Mouse (Mus musculus) adipocyte (in vitro differentiated cells): ENCODE measurements at regions not wholly inside any gene's neighbourhood (a gene's known extent, or its start where the extent isn't known, plus 50 kb on each side); places are given as distances from the start of the nearest gene placed in this dataset.

Experiments used
- DNase-seq: peaks from one replicate; pipeline ENCODE4 v3.0.0-alpha.2; 2016; ENCODE audit warnings: low spot score

GRCm38 (mm10) chr2:117399487-117399886, 56.7 kb upstream of the Rasgrp1 start:
- DNase-seq, result no peak

GRCm38 (mm10) chr2:117403425-117404175, 60.8 kb upstream of the Rasgrp1 start:
- no peak for DNase-seq

- DNase-seq, result no peak
These were observed 62.7 kb upstream of the Rasgrp1 start for GRCm38 (mm10) chr2:117405453-117405852.

GRCm38 (mm10) chr2:117408241-117408640, 65.4 kb upstream of the Rasgrp1 start:
- DNase-seq, result no peak

GRCm38 (mm10) chr2:117412045-117412606, 69.3 kb upstream of the Rasgrp1 start:
- DNase-seq, result no peak

GRCm38 (mm10) chr2:117417229-117417970, 74.6 kb upstream of the Rasgrp1 start:
- DNase-seq, result no peak

GRCm38 (mm10) chr2:117418121-117418615, 75.4 kb upstream of the Rasgrp1 start:
- DNase-seq, result no peak

GRCm38 (mm10) chr2:117418711-117419110, 75.9 kb upstream of the Rasgrp1 start:
- no peak for DNase-seq

- DNase-seq, result no peak
These were observed 78.6 kb upstream of the Rasgrp1 start for GRCm38 (mm10) chr2:117421376-117421775.

- no peak for DNase-seq
These were observed 80.0 kb upstream of the Rasgrp1 start for GRCm38 (mm10) chr2:117422756-117423155.

GRCm38 (mm10) chr2:117429205-117429604, 86.4 kb upstream of the Rasgrp1 start:
- no peak for DNase-seq

- no peak for DNase-seq
These were observed 89.2 kb upstream of the Rasgrp1 start for GRCm38 (mm10) chr2:117432010-117432409.

GRCm38 (mm10) chr2:117432923-117433322, 90.1 kb upstream of the Rasgrp1 start:
- no peak for DNase-seq

- no peak for DNase-seq
These were observed 90.7 kb upstream of the Rasgrp1 start for GRCm38 (mm10) chr2:117433482-117433881.

GRCm38 (mm10) chr2:117438079-117438478, 95.3 kb upstream of the Rasgrp1 start:
- DNase-seq, result no peak

GRCm38 (mm10) chr2:117438586-117439371, 96.0 kb upstream of the Rasgrp1 start:
- DNase-seq, result peak; percentile 75

- no peak for DNase-seq
These were observed 96.8 kb upstream of the Rasgrp1 start for GRCm38 (mm10) chr2:117439372-117440183.

GRCm38 (mm10) chr2:117440801-117441281, 98.0 kb upstream of the Rasgrp1 start:
- no peak for DNase-seq

- DNase-seq, result no peak
These were observed 100.1 kb upstream of the Rasgrp1 start for GRCm38 (mm10) chr2:117442862-117443261.

- DNase-seq, result peak; percentile 30
These were observed 101.9 kb upstream of the Rasgrp1 start for GRCm38 (mm10) chr2:117444671-117445070.

- DNase-seq, result no peak
These were observed 104.1 kb upstream of the Rasgrp1 start for GRCm38 (mm10) chr2:117446876-117447275.
